Mouse (Mus musculus) cerebellum, postnatal 25 days (tissue): ENCODE measurements at regions not wholly inside any gene's neighbourhood (a gene's known extent, or its start where the extent isn't known, plus 50 kb on each side); places are given as distances from the start of the nearest gene placed in this dataset.

Experiments used
- DNase-seq, 2 experiments: peaks; one replicate each; pipeline ENCODE4 v3.0.0; 2021; ENCODE audit warnings: mixed read lengths in 2 of 2

DNA sequence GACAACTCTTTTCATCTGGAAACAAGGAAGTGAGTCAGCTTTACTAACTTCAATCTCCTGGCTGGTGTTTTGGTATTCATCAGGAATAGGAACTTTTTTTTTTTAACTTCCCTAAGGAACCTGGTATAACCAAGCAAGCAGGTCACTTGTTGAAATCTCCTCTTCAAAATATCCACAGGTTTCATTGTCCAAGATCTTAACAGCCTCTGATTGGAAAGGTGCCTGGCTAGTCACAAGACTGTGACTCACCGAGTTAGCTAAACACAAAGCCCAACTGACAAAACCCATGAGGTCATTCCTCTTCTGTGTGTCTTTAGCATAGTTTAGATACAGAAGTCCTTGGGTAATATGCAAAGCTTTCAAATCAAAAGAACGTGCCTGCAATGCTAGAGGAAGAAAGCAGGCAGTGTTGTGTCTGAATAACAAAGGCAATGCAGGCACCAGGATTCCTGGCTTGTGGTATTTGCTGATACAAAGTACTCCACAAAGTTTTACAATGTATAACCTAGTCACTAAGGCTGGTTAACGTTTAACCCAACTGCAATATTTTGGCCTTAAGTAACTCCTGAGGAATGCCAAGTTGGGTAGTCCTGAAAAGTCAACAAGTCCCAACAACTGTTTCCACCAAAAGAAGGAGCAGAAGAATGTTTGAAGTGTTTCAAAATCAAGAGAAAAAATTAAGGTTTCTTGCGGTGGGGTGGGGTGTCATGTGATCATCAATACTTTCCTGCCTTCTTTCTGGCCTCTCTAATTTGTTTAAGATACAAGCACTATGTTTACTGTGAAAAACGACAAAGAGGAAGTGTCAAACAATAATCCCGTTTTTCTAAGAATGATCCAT, 57.5 kb upstream of the Klf6 start:
- no peak for DNase-seq

DNA sequence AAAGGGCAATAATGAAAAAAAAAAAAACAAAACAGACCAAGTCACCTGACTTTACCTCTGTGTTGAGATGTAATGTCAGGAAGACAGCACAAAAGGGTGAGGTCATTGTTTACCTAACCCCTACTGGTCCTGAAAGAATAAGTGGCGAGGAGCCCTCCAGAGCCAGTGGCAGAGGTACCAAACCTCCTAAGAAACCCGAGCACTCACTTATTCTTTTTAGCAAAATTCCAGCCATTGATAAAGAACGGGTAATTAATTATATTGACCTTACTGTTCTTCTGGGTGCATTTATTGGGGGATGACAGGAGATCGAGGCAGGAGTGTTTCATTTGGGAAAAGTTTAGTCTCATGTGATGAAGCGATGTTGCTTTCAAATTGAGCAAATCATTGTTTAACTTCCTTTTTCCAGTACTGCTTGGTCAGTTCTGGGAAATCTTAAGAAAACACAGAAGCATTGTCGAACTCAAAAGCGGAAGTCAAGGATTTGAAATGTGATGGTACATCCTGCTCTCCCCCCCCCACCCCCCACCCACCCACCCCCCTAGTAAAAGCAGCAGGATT, 56.8 kb upstream of the Klf6 start:
- no peak for DNase-seq

GRCm38 (mm10) chr13:5808380-5808779, 52.9 kb upstream of the Klf6 start:
- no peak for DNase-seq
